Mouse (Mus musculus) lung, postnatal 0 days (tissue): ENCODE results near the gene Cnpy1. TPM values are rescaled to one million over a fixed set of nuclear protein-coding genes. Genes with fewer than 3 reads are reported as not detected.

Experiments used
- ATAC-seq: fragments of 200-750 bp; cut with Nextera tagmentation; 2 replicates; pipeline ENCODE4 v1.8.0; 2017; ENCODE audit warnings: moderate library complexity
- DNase-seq: peaks from one replicate; pipeline ENCODE4 v3.0.0-alpha.2; 2016; ENCODE audit warnings: low spot score
- H3K27ac ChIP-seq: fragments of 300-500 bp; sonication (generic); 2 replicates; pipeline ENCODE4 v1.5.1; 2014; ENCODE audit warnings: antibody characterized with exemption, mild to moderate bottlenecking, low read length, mixed read lengths
- H3K27me3 ChIP-seq: fragments of 300-500 bp; sonication (generic); replicated peaks from 2 replicates; pipeline ENCODE4 v1.6.1; 2014; ENCODE audit warnings: low read length, mixed read lengths; ENCODE audit not compliant: insufficient read depth
- H3K36me3 ChIP-seq: fragments of 300-500 bp; sonication (generic); 2 replicates; pipeline ENCODE4 v1.6.1; 2014; ENCODE audit warnings: low read length, mixed read lengths; ENCODE audit not compliant: insufficient read depth
- H3K4me1 ChIP-seq: fragments of 300-500 bp; sonication (generic); 2 replicates; pipeline ENCODE4 v1.6.1; 2014; ENCODE audit warnings: antibody characterized with exemption, low read depth, low read length, mixed read lengths; ENCODE audit not compliant: insufficient read depth
- H3K4me2 ChIP-seq: fragments of 300-500 bp; sonication (generic); replicated peaks from 2 replicates; pipeline ENCODE4 v1.6.1; 2014; ENCODE audit warnings: low read depth, mild to moderate bottlenecking, low read length, moderate library complexity, mixed read lengths
- H3K4me3 ChIP-seq: fragments of 300-500 bp; sonication (generic); 2 replicates; pipeline ENCODE4 v1.5.1; 2014; ENCODE audit warnings: low read depth, low read length
- H3K9ac ChIP-seq: fragments of 300-500 bp; sonication (generic); replicated peaks from 2 replicates; pipeline ENCODE4 v1.6.1; 2014; ENCODE audit warnings: low read depth, mild to moderate bottlenecking
- H3K9me3 ChIP-seq: fragments of 300-500 bp; sonication (generic); 2 replicates; pipeline ENCODE4 v1.6.1; 2016; ENCODE audit warnings: low read length, mixed read lengths
- CTCF ChIP-seq: IDR thresholded peaks from 2 replicates; pipeline ENCODE4 v1.5.1; 2016; ENCODE audit warnings: antibody characterized with exemption, mild to moderate bottlenecking
- EP300 ChIP-seq: IDR thresholded peaks from 2 replicates; pipeline ENCODE4 v1.6.1; 2016; ENCODE audit warnings: antibody characterized with exemption, mild to moderate bottlenecking, control low read depth
- WGBS: fragments of 180-500 bp; shearing (Covaris S2); extraction: QIAGEN DNeasy Blood & Tissue Kit; methylation state at CpG from one replicate; pipeline ENCODE4 v1.1.7; 2014; 5-methylcytosine and 5-hydroxymethylcytosine counted together
- polyA plus RNA-seq: library from polyadenylated mRNA; unstranded; fragments of >200 nt; fragmentation: Nextera tagmentation; extraction: Ambion mirVana; gene quantifications from 2 replicates; pipeline ENCODE4 v1.2.1, GENCODE M21; 2015

The Cnpy1 gene
- polyA plus RNA-seq, 1 experiment from 2014 or later = 0.08 TPM

DNA sequence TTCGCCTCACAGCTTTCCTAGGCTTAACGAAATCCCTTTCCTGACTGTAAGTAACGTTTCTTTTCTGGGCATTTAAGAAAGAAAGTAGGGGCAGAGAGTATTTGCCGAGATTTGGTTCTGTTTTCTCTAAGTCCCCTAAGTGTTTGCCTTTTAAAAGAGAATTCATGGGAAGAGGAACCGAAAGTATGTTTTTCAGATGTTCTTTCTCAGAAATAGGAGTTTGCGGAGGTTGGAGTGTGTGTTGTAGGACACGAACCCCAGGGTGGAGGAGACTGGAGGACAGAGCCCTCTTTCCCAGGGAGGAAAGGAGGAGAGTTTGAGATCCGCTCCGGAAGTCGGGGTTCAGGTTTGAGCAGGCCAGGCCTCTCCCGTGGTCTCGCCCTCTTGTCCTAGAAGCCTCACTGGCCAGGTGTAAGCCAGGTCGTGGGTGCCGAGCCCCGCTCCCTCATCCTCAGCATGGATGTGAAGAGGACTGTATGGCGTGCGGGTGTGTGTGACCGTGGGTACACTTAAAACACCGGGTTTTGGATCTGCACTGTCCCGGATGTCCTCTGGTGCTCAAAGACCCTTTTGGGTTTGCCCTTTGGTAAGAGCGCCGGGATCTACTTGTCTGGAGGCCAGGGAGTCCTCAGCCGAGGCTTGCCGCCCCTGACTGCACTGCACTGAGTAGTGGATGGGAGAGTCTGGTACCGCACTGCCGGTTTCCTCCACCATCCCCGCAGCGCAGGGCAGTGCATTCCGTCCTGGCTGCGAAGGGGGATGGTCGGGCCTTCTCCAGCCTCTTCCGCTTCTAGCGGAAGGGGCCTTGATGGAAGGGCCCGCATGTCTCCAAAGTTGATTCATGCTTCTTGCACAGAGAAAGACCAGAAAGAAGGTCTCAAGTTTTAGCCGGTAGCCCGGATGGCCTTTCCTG, 77.1 kb downstream of the Cnpy1 start:
- peak overlapping the region; percentile 34 for H3K4me3 ChIP-seq
- DNase-seq (no peak), ATAC-seq (no peak)
- TF ChIP-seq EP300 (no peak), CTCF (no peak)
- H3K27ac ChIP-seq = no peak overlapping the region
- peaks cover 91% of the 10 kb centered on the region for H3K27me3 ChIP-seq
- WGBS = 3% methylated on average over 36 of the region's 36 CpGs
- H3K9me3 ChIP-seq = no peaks in the 10 kb centered on the region
- peak overlapping the region; percentile 51 for H3K4me2 ChIP-seq
- H3K4me1 ChIP-seq = peaks cover 16% of the 10 kb centered on the region
- no peaks in the 10 kb centered on the region for H3K36me3 ChIP-seq
- H3K9ac ChIP-seq = no peak overlapping the region

DNA sequence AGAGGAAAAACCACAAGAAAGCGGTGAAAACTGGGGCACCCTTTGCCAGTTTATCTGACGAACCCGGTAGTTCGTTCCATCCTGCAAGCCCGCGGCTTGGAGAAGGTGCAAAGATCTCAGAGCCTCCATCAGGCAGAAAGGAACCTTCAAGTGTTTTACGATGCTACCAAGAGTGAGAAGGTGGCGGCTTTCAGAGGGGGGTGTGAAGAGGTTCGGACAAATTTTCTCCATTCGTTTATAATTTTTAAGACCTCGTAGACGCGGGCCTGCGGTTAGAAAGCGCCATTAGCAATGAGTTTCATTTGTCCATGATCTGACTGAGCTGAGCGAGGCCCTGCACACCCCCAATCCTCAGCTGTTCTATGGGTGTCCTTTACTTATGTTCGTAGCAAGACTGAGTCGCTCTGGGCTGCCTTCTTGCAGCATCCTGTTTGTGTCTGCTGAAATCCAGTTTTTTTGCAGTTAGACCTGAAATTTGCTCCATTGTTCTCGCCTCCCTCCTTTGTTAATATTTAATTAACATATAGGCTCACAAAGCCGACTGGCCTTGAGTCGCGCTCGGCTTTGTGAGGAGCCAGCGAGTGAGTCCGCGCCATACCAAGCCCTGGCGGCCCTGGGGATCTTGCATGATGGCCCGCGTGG, 77.9 kb downstream of the Cnpy1 start:
- ATAC-seq (no peak), DNase-seq (no peak)
- 3% methylated on average over 29 of the region's 29 CpGs for WGBS
- Histone ChIP-seq H3K4me3 (peak overlapping the region; percentile 34), H3K9ac (no peak overlapping the region), H3K9me3 (no peaks in the 10 kb centered on the region), H3K4me1 (peaks cover 16% of the 10 kb centered on the region), H3K36me3 (no peaks in the 10 kb centered on the region), H3K27ac (no peak overlapping the region), H3K27me3 (peaks cover 91% of the 10 kb centered on the region), H3K4me2 (peak overlapping the region; percentile 51)
- TF ChIP-seq CTCF (no peak), EP300 (no peak)

DNA sequence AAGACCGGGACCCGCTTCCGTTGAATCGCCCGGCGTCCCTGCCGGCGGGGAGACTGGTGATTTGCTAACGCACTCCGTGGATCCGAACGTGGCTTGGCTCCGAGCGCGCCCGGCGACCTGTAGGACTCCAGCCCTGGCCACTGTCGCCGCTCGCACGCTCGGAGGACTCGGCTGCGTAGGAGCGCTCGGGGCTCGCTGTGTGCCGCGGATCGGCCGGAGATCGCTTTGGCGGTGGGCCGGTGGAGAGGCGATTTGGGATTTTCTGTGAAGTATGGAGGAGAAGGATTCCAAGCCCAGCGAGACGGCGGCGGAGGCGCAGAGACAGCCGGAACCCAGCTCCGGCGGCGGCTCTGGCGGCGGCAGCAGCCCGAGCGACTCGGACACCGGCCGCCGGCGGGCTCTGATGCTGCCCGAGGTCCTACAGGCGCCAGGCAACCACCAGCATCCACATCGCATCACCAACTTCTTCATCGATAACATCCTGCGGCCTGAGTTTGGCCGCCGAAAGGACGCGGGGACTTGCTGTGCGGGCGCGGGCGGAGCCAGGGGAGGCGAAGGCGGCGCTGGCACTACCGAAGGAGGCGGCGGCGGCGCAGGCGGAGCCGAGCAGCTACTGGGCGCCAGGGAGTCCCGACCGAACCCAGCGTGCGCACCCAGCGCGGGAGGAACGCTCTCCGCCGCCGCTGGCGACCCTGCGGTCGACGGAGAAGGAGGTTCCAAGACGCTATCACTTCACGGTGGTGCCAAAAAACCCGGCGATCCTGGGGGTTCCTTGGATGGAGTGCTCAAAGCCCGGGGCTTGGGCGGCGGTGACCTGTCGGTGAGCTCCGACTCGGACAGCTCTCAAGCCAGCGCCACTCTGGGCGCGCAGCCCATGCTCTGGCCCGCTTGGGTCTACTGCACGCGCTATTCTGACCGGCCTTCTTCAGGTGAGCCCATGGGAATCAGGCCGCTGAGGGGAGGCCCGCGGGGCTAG, 79.1 kb downstream of the Cnpy1 start:
- H3K4me3 ChIP-seq = peak overlapping the region; percentile 44
- H3K4me2 ChIP-seq = peak overlapping the region; percentile 99
- 3% methylated on average over 88 of the region's 111 CpGs for WGBS
- H3K27me3 ChIP-seq = peaks cover 91% of the 10 kb centered on the region
- no peaks in the 10 kb centered on the region for H3K36me3 ChIP-seq
- ATAC-seq = peak; percentile 27; the same call in 1 of the 2 replicates
- peaks cover 16% of the 10 kb centered on the region for H3K4me1 ChIP-seq
- H3K9ac ChIP-seq = no peak overlapping the region
- TF ChIP-seq EP300 (no peak), CTCF (no peak)
- no peaks in the 10 kb centered on the region for H3K9me3 ChIP-seq
- no peak for DNase-seq
- no peak overlapping the region for H3K27ac ChIP-seq

DNA sequence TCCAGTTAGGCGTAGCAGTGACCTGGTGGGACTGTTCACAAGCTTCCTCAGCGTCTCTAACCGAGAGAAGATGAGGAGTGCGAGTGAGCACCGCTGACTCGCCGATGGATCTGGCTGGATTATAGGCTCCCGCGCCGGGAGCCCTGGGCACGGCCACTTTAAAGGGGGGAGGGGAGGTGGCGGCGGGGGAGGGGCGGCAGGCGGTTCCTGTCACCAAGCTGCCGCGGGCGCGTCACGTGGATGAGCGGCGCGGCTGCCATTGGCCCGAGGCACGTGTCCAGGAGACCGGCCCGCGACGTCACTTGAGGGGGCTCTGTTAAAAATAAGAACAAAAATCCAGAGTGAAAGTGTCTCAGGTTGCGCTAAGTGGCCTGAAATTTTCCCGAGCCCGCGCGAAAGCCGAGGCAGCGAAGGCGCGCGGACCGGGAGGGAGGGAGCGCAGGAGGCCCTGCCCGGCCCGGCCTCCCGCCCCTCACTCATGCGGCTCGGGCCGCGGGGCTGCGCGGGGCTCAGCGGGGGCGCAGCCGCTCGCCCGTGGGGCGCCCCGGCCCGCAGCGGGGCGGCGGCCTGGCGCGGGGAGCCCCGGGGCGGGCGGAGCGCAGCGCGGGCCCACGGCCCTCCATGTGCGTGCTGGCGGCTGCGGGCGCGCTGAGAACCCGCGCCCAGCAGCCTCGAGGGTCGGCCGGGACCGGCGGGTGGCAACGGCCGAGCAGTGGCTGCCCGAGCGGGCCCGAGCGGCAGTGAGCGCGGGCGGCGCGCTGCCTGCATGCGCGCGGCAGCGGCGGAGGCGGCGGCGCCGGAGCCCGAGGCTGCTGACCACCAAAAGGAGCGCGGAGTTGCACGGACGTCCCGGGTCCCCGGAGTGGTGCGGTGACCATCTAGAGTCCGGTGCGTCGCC, 80.0 kb downstream of the Cnpy1 start, which contains the start of gene En2:
En2 (plus strand) TSS at position 337 of the 898 bp plus-strand sequence.
- Histone ChIP-seq H3K9me3 (no peaks in the 10 kb centered on the region), H3K4me2 (peak within 1 kb of the TSS; percentile 99), H3K36me3 (no peaks in the 10 kb centered on the region), H3K4me3 (peak within 1 kb of the TSS; percentile 44), H3K9ac (no peak within 1 kb of the TSS), H3K27me3 (peaks cover 91% of the 10 kb centered on the region), H3K27ac (no peak within 1 kb of the TSS), H3K4me1 (peaks cover 16% of the 10 kb centered on the region)
- DNase-seq = no peak
- peak; percentile 52; the same call in 1 of the 2 replicates for ATAC-seq
- no peak for TF ChIP-seq CTCF
- TF ChIP-seq EP300 = no peak
- WGBS = under 1% methylated on average over 78 of the region's 113 CpGs

- no peaks in the 10 kb centered on the region for H3K36me3 ChIP-seq
- no peak overlapping the region for H3K27ac ChIP-seq
- peaks cover 92% of the 10 kb centered on the region for H3K27me3 ChIP-seq
- TF ChIP-seq EP300 (no peak), CTCF (no peak)
- DNase-seq = no peak
- H3K9me3 ChIP-seq = no peaks in the 10 kb centered on the region
- no peak overlapping the region for H3K4me2 ChIP-seq
- ATAC-seq = no peak
- no peak overlapping the region for H3K4me3 ChIP-seq
- peaks cover 16% of the 10 kb centered on the region for H3K4me1 ChIP-seq
- 12% methylated on average over 1 of the region's 1 CpGs for WGBS
- no peak overlapping the region for H3K9ac ChIP-seq
Measured at GRCm38 (mm10) chr5:28163926-28164325, 81.7 kb downstream of the Cnpy1 start.
